Mouse (Mus musculus) A20 (cell line): Measurements from ENCODE around the gene Cnga3.

ENCODE experiments used
- DNase-seq: peaks from one replicate; pipeline ENCODE4 v3.0.0-alpha.2; 2011; ENCODE audit warnings: low read depth, low spot score

Cnga3 gene

GRCm38 (mm10) chr1:37214144-37214543 lies at the start of gene Cnga3:
Gene Cnga3 (plus strand): TSS chr1:37214434.
- DNase-seq: no peak

- DNase-seq: no peak
Observed at GRCm38 (mm10) chr1:37166066-37166465, 48.2 kb upstream of the Cnga3 start.

- DNase-seq: no peak
Observed at GRCm38 (mm10) chr1:37167918-37168317, 46.3 kb upstream of the Cnga3 start.

GRCm38 (mm10) chr1:37177874-37178273 lies 36.4 kb upstream of the Cnga3 start:
- DNase-seq: no peak

GRCm38 (mm10) chr1:37179852-37180251 lies 34.4 kb upstream of the Cnga3 start:
- no peak for DNase-seq

GRCm38 (mm10) chr1:37187050-37187449 lies 27.2 kb upstream of the Cnga3 start:
- DNase-seq: no peak

- no peak for DNase-seq
Observed at GRCm38 (mm10) chr1:37194607-37195006, 19.6 kb upstream of the Cnga3 start.

- no peak for DNase-seq
Observed at GRCm38 (mm10) chr1:37201406-37201805, 12.8 kb upstream of the Cnga3 start.

GRCm38 (mm10) chr1:37207743-37208142 lies 6.5 kb upstream of the Cnga3 start:
- no peak for DNase-seq

GRCm38 (mm10) chr1:37212375-37212774 lies 1.9 kb upstream of the Cnga3 start:
- no peak for DNase-seq

GRCm38 (mm10) chr1:37218386-37218785 lies 4.2 kb downstream of the Cnga3 start:
- peak; percentile 12 for DNase-seq

GRCm38 (mm10) chr1:37219593-37219992 lies 5.4 kb downstream of the Cnga3 start:
- no peak for DNase-seq

GRCm38 (mm10) chr1:37220134-37220907 lies 6.1 kb downstream of the Cnga3 start:
- no peak for DNase-seq

- DNase-seq: no peak
Observed at GRCm38 (mm10) chr1:37222002-37222401, 7.8 kb downstream of the Cnga3 start.

GRCm38 (mm10) chr1:37230404-37230803 lies 16.2 kb downstream of the Cnga3 start:
- DNase-seq: no peak

- no peak for DNase-seq
Observed at GRCm38 (mm10) chr1:37231295-37231701, 17.1 kb downstream of the Cnga3 start.

- DNase-seq: no peak
Observed at GRCm38 (mm10) chr1:37239045-37239635, 24.9 kb downstream of the Cnga3 start.

- DNase-seq: peak; percentile 72
Observed at GRCm38 (mm10) chr1:37242253-37242652, 28.0 kb downstream of the Cnga3 start.

- no peak for DNase-seq
Observed at GRCm38 (mm10) chr1:37246476-37246875, 32.2 kb downstream of the Cnga3 start.

- no peak for DNase-seq
Observed at GRCm38 (mm10) chr1:37248406-37248805, 34.2 kb downstream of the Cnga3 start.

- DNase-seq: peak; percentile 73
Observed at GRCm38 (mm10) chr1:37250643-37251310, 36.5 kb downstream of the Cnga3 start.

GRCm38 (mm10) chr1:37258443-37258842 lies 44.2 kb downstream of the Cnga3 start:
- DNase-seq: peak; percentile 36

GRCm38 (mm10) chr1:37272464-37272863 lies 58.2 kb downstream of the Cnga3 start:
- peak; percentile 76 for DNase-seq
